Mouse (Mus musculus): ENCODE data around the gene 9130213A22Rik.

- TF ChIP-seq POLR2A (IDR thresholded peaks at IDR 0.05; ENCODE audit: low read depth, low read length) = no peak
- no peak for TF ChIP-seq CTCF (conservative IDR thresholded peaks at IDR 0.05; ENCODE audit: insufficient read depth, insufficient read length, low read depth, low read length)
Observed at GRCm38 (mm10) chr11:69103121-69103520, 19.3 kb downstream of the 9130213A22Rik start.
